Mouse (Mus musculus) forebrain, embryonic 10.5 days (tissue): ENCODE measurements around the gene Rasl2-9. TPM values are rescaled to one million over a fixed set of nuclear protein-coding genes. Genes with fewer than 3 reads are reported as not detected.

Experiments
- DNase-seq: peaks from one replicate; pipeline ENCODE4 v3.0.0-alpha.2; 2017; ENCODE audit warnings: low spot score; ENCODE audit errors: extremely low spot score
- H3K27ac ChIP-seq: fragments of 300-500 bp; sonication (generic); 2 replicates; pipeline ENCODE4 v1.5.1; 2016; ENCODE audit warnings: mild to moderate bottlenecking
- H3K27me3 ChIP-seq: fragments of 300-500 bp; sonication (generic); 2 replicates; pipeline ENCODE4 v1.6.1; 2016; ENCODE audit warnings: mild to moderate bottlenecking; ENCODE audit not compliant: poor library complexity, severe bottlenecking
- H3K36me3 ChIP-seq: fragments of 300-500 bp; sonication (generic); replicated peaks from 2 replicates; pipeline ENCODE4 v1.6.1; 2016; ENCODE audit warnings: mild to moderate bottlenecking, moderate library complexity
- H3K4me1 ChIP-seq: fragments of 300-500 bp; sonication (generic); 2 replicates; pipeline ENCODE4 v1.6.1; 2016
- H3K4me3 ChIP-seq: fragments of 300-500 bp; sonication (generic); 2 replicates; pipeline ENCODE4 v1.5.1; 2016; ENCODE audit warnings: mild to moderate bottlenecking, moderate library complexity
- H3K9me3 ChIP-seq: fragments of 300-500 bp; sonication (generic); 2 replicates; pipeline ENCODE4 v1.6.1; 2016; ENCODE audit warnings: mild to moderate bottlenecking, moderate library complexity
- WGBS: fragments of 180-500 bp; shearing (Covaris S2); methylation state at CpG from one replicate; pipeline ENCODE4 v1.1.7; 2016; 5-methylcytosine and 5-hydroxymethylcytosine counted together
- microRNA-seq: library from miRNA; unstranded; fragments of <30 nt; microRNA quantifications from one replicate; pipeline ENCODE4, GENCODE M21; 2017
- polyA plus RNA-seq: library from polyadenylated mRNA; unstranded; fragments of >200 nt; fragmentation: Nextera tagmentation; extraction: Ambion mirVana; gene quantifications from 2 replicates; pipeline ENCODE4 v1.2.1, GENCODE M21; 2016

The Rasl2-9 gene
- polyA plus RNA-seq, 1 experiment from 2014 or later, result 0.24 TPM

- Histone ChIP-seq H3K36me3 (peaks cover 78% of the 10 kb centered on the region), H3K4me3 (no peak overlapping the region), H3K27me3 (no peaks in the 10 kb centered on the region), H3K4me1 (peaks cover 16% of the 10 kb centered on the region), H3K27ac (no peak overlapping the region), H3K9me3 (no peaks in the 10 kb centered on the region)
- WGBS, result 85% methylated on average over 2 of the region's 2 CpGs
- no peak for DNase-seq
These were observed 48.8 kb downstream of the Rasl2-9 start for GRCm38 (mm10) chr7:5076931-5077330.

GRCm38 (mm10) chr7:5074984-5075383 is 50.8 kb downstream of the Rasl2-9 start:
- no peak overlapping the region for H3K4me3 ChIP-seq
- WGBS, result 96% methylated on average over 5 of the region's 5 CpGs

More at GRCm38 (mm10) chr7:5074984-5075383, 50.8 kb downstream of the Rasl2-9 start:
- no peaks in the 10 kb centered on the region for H3K27me3 ChIP-seq
- H3K27ac ChIP-seq, result no peak overlapping the region
- DNase-seq, result no peak
- peaks cover 95% of the 10 kb centered on the region for H3K36me3 ChIP-seq
- no peaks in the 10 kb centered on the region for H3K9me3 ChIP-seq
- H3K4me1 ChIP-seq, result 0 out of 2 replicates have a peak, but pooled peaks cover 3% of the 10 kb centered on the region

Small RNA genes lying within 50 kb of the gene (microRNA-seq; reads per million reads assigned to microRNA genes)
- gene Gm26217, result not detected

Other genes starting within 250 kb of the Rasl2-9 start
- 0.73 and 1.0 TPM in 2 replicates for gene Isoc2a, start 248.8 kb downstream of the Rasl2-9 start, polyA plus RNA-seq
- 0.12 and 0.22 TPM in 2 replicates for gene Gm36210, start 219.4 kb downstream of the Rasl2-9 start, polyA plus RNA-seq
- 4.1 and 4.2 TPM in 2 replicates for gene Zfp628, start 210.7 kb downstream of the Rasl2-9 start, polyA plus RNA-seq
- 8.1 and 8.3 TPM in 2 replicates for gene Nat14, start 203.9 kb downstream of the Rasl2-9 start, polyA plus RNA-seq
- gene Ssc5d, start 200.2 kb downstream of the Rasl2-9 start, polyA plus RNA-seq, result 1.2 and 1.3 TPM in 2 replicates
- 0.11 TPM in 1 of 2 replicates, not detected in the other for gene Sbk2, start 161.5 kb downstream of the Rasl2-9 start, polyA plus RNA-seq
- 0.10 TPM in 1 of 2 replicates, not detected in the other for gene Sbk3, start 154.8 kb downstream of the Rasl2-9 start, polyA plus RNA-seq
- 27.3 and 28.7 TPM in 2 replicates for gene Zfp579, start 129.8 kb downstream of the Rasl2-9 start, polyA plus RNA-seq
- 8.4 and 9.4 TPM in 2 replicates for gene Zfp524, start 111.5 kb downstream of the Rasl2-9 start, polyA plus RNA-seq
- 54.0 and 54.1 TPM in 2 replicates for gene Fiz1, start 111.3 kb downstream of the Rasl2-9 start, polyA plus RNA-seq
- gene Gm44973, start 110.5 kb downstream of the Rasl2-9 start, polyA plus RNA-seq, result 1.0 and 1.1 TPM in 2 replicates
- 5.1 and 5.7 TPM in 2 replicates for gene Zfp865, start 105.6 kb downstream of the Rasl2-9 start, polyA plus RNA-seq
- gene Ccdc106, start 105.4 kb downstream of the Rasl2-9 start, polyA plus RNA-seq, result 4.7 and 6.6 TPM in 2 replicates
- gene 4632433K11Rik, start 91.8 kb downstream of the Rasl2-9 start, polyA plus RNA-seq, result not detected in 2 replicates
- 3.0 and 3.8 TPM in 2 replicates for gene Zfp784, start 87.5 kb downstream of the Rasl2-9 start, polyA plus RNA-seq
- 38.0 and 38.8 TPM in 2 replicates for gene Zfp580, start 74.4 kb downstream of the Rasl2-9 start, polyA plus RNA-seq
- gene U2af2, start 63.8 kb downstream of the Rasl2-9 start, polyA plus RNA-seq, result 181 and 196 TPM in 2 replicates
- gene Epn1, start 45.7 kb downstream of the Rasl2-9 start, polyA plus RNA-seq, result 53.5 and 54.6 TPM in 2 replicates
- not detected in 2 replicates for gene Rfpl4, start 9.0 kb downstream of the Rasl2-9 start, polyA plus RNA-seq
- gene Vmn1r55, start 23.7 kb upstream of the Rasl2-9 start, polyA plus RNA-seq, result 0.01 TPM in 1 of 2 replicates, not detected in the other
- not detected in 2 replicates for gene Vmn1r56, start 70.8 kb upstream of the Rasl2-9 start, polyA plus RNA-seq
- not detected in 2 replicates for gene Vmn1r57, start 92.5 kb upstream of the Rasl2-9 start, polyA plus RNA-seq
- not detected in 2 replicates for gene Gm5065, start 224.6 kb upstream of the Rasl2-9 start, polyA plus RNA-seq
- gene Nlrp2, start 225.1 kb upstream of the Rasl2-9 start, polyA plus RNA-seq, result not detected in 2 replicates